Mouse (Mus musculus): ENCODE measurements around the gene Hes5. TPM values are rescaled to one million over a fixed set of nuclear protein-coding genes. Genes with fewer than 3 reads are reported as not detected.

Hes5 gene
- total RNA-seq, 2 experiments from 2014 or later: 0.76 TPM; not detected in 1

DNA sequence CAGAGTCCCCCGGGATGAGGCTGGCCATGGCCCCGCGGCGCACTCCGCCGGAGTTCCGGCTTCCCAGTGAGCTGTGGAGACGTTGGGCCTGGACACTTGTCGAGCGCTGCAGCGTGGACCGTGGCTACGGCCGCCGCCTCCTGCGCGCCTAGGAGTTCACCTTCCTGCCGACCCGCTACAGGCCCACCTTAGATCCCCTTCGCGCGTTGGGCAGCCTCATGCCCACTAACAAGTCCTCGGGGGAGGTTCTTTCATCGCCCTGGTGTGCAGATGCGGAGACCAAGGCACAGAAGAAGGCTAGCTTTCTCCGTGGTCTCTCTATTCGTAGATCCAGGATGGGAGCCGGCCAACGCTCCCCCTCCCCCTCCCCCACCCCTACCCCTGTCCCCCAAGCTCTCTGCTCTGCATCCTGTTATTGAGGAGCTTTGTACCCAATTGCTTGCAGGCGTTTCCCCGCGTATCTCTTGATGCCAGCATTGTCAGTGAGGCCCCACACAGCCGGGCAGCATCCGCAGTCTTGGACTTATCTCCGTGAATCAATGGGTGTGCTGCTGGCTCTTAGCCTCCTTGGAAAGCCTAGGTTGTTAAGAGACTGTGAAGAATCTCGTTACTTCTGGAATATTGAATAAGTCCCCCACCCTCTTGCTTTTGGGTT lies 4.0 kb downstream of the Hes5 start:
- no peak for DNase-seq

DNA sequence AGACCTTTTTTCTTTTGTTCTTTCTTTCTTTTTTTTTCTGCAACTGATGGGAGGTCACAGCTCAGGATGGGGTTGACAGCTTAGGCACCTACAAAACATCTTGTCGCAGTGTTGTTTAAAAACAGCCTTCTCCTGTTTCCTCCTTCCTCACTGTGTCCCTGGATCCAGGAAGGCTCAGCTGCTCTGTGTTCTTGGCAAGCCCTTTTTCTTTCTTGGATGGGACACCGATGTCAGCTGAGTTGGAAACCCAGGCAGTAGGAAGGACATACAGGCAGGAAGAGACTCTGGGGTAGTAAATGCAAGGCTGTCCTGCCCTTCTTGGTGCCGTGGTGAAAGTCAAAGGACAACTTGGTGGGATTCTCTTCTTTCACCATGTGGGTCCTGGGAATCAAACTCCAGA lies 5.1 kb downstream of the Hes5 start:
- no peak for DNase-seq

DNA sequence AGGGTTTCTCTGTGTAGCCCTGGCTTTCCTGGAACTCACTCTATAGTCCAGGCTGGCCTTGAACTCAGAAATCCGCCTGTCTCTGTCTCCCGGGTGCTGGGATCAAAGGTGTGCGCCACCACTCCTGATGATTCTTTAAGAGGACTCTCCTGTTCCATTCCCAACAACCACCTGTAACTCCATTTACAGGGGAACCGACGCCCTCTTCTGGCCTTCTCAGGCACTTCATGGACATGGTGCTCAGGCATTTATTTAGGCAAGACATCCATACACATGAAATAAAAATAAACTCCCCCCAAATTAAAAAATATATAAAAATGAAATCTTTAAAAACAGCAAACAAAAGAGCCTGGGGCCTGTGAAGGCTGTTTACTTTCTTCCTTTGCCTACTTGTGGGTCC lies 6.5 kb downstream of the Hes5 start:
- DNase-seq: peak; percentile 61

DNA sequence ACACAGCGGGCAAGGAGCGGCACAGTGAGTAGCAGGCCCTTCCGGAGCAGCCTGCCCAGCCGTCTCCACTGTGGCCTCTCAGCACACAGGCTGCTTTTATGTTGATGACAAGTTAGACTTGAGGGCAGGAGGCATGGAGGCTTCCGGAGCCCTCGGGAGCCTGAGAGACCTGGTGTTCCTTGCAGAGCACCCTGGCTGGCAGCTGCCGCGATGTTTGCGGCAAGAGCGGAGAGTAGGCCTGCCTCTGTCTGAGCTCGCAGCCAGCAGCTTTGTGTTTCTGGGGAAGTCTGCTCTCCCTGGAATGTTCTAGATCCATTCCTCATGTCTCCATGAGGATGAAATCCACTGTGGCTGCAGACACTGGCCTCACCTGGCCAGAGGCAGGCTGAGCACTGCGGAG lies 11.8 kb downstream of the Hes5 start:
- no peak for DNase-seq

DNA sequence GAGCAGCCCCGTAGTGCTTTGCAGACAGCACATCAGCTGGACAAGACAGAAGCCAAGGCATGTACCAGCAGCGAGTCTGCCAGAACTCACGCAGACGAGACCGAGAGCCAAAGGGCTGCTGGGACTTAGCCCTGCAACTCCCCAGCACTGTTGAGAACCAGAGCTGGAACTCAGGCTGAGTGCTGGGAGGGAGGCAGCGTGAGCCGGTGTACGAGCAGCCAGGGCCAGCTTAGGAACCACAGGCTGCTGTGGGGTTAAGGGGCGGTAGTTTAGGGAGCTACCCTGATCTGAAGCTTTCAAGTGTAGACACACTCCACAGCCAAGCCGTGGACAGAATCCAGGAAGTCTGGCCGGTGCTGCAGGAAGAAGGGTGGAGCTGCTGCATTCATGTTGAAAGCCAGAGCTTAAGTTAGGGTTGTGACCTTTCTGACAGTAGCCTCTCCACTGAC lies 13.5 kb downstream of the Hes5 start:
- DNase-seq: no peak

DNA sequence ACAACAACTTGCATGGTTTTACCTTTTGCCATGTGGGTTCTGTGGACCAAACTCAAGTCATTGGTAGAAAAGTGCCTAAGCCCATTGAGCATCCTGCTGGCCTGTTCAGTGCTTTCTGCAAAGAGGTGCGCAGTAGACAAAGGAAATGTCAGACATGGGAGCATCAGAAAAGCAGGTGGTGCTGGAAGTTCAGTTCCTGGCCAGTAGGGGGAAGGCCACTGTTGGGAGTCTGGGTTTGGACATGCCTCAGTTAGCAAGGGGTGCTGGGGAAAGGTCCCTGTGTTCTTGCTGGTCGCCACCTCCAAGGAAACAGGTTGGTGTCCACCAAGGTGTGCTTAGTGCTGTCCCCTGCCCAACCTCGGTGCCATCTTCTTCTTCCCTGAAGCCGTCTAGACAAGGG lies 19.4 kb downstream of the Hes5 start:
- DNase-seq: no peak

DNA sequence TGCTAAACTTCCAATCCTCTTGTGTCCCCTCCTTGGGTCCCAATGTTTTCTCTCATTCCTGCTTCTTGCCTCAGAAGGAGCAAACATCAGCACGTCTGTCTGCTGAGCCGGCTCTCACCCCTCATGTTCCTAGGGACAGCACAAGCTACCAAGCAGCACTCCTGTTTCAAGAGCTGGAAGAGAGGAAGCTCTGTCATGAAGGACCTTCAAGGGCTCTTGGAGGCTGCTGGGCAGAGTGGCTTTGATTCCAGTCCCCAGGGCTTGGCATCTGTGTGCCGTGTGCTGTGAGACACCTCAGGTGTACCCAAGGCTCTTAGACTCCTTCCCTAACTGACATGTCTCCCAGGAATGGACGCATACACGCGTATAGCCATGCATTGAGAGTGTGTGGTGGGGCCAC lies 20.4 kb downstream of the Hes5 start:
- DNase-seq: no peak

DNA sequence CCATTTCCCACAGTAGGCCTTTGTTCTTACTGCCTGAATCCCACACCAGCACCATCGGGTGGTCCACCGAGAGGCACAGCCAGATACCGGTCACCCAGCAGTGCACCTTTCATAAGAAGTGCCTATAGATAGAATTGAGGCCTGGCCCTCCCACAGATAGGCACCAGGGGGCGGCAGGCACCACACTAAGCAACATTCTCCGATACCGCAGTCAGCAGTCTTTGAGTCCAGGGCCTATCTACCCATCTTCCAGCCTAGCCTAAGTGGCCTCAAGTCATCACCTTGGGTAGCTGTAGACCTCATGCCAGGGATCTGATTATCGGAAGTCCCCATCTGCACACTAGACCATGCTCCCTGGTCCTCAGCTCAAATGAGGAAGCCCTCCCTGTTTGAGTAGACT lies 20.8 kb downstream of the Hes5 start:
- peak; percentile 72 for DNase-seq

DNA sequence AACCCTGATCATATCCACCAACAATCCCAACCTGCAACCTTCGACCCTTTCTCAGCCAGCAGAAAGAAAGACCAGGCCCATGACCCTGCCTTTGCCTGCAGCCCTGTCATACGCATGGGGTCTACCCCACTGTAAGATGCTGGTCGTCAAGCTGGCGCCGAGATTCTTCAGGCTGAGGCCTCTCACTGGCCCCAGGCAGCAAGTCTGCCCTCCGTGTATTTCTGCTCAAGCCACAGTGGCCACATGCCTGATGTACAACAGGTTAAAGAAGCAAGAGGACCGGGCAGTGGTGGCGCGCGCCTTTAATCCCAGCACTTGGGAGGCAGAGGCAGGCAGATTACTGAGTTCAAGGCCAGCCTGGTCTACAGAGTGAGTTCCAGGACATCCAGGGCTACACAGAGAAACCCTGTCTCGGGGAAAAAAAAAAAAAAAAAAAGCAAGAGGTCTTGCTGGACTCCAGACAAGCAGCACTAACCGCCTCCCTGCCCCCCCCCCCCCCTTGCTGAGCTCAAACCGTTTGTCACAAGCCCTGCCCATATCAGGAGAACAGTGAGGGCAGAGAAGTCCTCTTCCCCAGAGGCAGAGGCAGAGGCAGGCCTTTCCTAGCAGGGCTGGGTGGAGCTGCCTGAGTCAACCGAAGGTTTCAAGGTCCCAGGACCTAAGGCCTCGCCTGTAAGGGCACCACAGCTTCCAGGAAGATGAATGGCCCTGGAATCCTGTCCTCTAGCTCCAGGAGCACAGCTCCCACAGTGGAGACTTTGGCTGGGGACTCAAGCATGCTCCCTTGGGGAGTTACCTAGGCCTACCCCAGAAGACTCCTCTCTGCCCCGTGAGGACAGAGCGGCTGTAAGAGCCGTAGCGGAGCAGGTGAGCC lies 21.8 kb downstream of the Hes5 start:
- peak; percentile 75 for DNase-seq

DNA sequence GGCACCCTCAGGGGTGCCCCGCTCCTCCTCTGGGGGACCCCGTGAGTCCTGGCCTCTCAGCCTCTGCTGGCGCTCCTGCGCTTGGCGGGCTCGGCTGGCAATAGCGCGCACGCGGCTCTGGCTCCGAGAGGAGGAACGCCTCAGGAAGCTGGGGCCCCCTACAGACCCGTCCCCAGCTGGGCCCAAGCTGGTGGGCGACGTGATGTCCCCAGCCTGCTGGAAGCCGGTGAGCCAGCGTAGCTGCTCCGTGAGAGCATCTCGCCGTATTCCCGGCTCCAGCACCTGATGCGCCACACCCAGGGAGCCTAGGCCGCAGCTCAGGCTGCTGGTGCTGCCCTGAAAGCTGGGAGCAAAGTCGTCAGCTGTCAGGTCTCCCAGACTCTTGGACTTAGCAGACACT lies 23.0 kb downstream of the Hes5 start:
- DNase-seq: no peak

DNA sequence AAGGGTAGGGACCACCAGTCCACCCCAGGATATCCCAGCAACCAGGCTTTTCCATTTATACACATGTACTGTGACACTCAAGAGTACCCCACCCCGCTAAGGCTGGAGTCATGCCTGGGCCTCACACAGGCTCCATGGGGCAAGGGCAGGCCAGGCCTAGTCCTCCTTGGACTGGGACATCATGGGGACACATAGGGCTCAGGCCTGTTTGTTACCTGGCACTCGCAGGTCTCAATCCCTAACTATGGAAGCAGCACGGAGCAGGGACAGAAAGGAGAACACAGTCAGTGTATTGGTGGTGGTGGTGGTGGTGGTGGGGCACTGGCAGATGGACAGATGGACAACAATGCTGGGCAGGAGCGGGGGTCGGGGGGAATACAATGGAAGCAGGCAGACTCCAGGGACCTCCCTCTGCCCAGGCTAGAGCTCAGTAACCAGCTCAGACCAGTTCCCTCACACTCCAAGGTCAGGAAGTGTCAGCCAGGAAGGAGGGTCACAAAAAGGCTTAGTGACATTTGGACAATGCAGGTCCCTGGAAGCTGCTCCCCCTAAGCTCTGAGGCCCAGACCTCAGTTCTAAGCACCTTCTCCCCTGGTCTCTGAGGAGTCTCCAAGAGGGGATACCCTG lies 24.5 kb downstream of the Hes5 start:
- DNase-seq: no peak

DNA sequence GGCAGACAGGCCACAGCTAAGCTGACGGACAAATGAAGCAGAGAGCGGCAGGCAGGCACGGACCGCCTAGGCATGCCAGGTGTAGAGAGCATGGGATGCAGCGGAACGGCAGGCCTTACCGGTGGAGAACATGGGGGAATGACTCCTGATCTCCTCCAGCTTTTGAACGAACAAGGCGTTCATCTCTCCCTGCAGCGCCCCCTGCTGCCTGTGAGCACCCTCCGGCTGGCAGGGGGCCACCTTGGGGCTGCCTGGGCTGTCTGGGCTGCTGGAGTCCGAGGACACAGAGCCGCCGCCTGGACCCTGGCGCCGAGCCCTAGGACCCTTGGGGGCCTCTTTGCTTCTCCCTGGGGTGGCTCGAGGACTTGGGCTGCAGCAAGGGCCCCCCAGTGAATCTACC lies 25.4 kb downstream of the Hes5 start:
- peak; percentile 92 for DNase-seq

DNA sequence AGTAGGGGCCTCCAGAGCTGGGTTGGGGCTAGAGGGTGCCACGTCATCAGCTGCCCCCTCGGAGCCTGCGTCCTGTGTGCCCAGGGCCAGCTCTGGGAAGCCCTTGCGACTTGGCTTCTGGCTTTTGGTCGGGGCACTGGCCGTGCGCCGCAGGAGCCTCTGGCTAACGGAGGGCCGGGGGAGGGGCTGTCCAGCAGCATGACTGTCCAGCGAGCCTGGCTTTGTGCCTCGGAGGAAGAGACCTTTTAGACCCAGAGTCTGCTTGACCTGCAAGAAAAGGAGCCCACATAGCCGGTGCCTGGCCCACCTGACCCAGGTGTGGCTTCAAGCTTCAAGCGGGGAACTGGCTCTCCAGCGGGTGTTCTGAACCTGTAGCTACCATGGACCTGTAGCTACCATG lies 26.0 kb downstream of the Hes5 start:
- no peak for DNase-seq

DNA sequence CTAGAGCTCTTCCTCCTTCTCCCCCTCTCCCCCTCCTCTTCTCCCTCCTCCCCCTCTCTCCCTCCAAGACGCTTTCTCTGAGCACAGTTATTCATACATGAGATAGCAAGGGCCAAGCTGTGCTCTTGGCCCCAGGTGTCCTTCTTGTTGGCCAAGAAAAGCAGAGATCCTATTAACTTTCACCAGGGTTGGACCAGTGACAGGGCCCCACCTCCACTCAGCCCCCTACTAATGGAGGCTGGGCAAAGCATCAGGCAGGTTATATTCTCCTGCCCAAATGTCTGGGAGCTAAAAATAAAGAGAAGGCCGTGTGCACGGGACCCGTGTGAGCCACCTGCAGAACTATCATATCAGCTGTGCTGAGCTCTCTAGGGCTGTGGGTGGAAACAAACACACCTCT lies 34.2 kb downstream of the Hes5 start:
- no peak for DNase-seq

DNA sequence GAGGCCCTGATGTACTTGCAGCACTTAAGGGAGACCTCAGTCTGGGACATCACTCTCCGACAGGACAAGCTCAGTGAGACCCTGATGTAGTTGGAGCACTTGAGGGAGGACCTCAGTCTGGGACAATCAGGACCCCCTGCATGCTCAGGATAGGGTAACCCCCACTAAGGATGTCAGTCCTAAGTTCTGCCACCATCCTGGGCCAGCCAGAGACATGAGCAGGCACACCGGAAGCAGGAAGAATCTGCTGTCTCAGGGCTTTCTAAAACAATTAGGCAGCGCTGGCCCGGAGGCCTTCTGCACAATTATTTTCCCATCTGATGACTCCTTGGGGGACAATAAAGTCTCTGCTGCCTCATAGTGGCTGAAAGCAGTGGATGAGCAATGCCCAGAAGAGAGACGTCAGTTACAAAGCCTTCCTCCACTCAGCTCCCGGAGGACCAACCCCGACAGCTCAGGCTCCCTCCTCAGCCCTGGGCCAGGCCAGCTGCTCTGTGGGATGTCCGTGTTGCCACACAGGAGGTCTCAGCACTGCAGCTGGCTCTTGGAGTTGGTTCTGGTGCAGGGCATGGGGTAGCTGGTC lies 35.9 kb downstream of the Hes5 start:
- no peak for DNase-seq

DNA sequence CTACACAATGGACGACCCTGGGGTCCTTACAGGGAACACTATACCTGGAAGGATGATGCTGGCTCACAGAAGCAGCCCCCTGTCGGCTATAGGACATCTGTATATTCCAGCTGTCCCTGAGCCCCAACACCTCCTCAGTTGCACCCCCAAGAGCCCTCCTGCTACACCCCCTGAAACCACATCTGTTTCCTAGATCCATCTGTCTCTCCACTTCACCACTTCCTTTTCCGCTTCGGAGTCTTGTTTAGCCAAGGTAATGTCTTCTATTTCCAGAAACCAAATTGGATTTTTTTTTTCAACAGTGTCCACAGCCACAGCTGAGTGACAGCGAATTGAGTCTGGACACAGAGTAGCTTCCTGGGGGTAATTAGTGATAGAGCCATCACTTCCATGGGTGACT lies 38.7 kb downstream of the Hes5 start:
- DNase-seq: no peak

DNA sequence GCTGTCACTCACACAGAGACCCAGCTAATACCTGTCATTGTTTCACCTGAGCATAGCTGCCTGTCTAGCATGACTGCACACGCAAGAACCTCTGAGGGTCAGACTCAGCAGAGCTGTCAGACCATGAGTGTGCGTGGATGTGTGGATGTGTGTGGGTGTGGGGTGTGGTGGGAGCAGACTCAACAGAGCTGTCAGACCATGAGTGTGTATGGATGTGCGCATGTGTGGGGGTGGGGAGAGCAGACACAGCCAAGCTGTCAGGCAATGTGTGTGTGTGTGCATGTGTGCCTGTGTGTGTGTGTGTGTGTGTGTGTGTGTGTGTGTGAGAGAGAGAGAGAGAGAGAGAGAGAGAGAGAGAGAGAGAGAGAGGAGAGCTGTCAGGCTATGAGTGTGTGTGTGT lies 44.6 kb downstream of the Hes5 start:
- DNase-seq: no peak

DNA sequence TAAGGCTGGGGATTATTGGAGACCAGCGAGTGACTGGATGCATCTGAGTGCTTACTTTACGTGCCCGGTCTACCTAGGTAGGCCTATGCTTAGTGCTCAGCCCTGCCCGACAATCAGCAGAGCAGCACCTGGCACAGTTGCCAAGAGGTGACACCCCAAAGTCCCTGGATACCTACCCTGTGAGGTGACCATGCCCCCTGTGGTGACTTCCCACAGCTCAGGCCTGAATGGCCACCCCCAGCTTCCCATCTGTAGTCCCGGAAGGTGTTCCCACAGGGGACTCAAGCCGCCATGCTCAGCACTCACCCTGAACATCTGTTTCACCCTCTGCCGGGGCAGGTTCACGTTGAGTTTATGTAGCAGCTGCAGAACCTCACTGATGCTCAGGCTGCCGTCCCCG lies 45.6 kb downstream of the Hes5 start:
- DNase-seq: no peak

DNA sequence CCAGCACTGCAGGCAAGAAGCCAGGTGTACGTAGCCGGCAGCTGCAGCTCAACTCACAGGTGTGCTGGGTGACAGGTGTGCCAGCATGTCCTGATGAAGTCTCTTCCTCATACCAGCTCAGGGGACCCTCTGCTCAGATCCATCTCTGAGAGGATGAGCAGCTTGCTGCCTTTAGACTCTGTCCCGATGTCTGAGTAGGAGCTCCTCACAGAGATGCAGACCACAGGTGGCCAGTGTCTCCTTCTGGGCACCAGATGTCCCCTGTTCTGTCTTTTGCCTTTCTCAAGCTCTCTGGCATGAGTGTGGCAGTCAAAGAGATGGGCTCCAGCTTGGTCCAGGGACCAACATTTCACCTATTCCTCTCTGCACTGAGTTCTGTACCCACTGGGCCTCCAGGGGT lies 46.9 kb downstream of the Hes5 start:
- no peak for DNase-seq

DNA sequence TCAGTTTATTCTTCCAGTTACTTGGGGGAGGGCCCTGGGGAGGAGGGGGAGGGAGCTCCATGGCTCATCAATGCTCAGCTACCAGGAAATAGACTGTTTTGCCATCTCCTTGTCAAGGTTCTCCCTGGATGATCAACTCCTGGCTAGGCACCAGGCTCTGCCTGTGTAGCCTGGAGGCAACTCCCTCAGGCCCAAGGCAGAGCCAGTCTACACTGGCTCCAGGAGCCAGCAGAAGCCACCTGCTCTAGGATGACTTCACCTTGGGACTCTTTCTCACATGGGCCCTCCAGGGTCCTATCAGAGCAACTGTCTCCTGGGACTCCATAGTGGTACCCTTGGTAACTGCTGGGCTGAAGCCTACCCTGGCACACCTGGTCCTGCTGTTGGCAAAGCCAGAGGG lies 47.4 kb downstream of the Hes5 start:
- no peak for DNase-seq

DNA sequence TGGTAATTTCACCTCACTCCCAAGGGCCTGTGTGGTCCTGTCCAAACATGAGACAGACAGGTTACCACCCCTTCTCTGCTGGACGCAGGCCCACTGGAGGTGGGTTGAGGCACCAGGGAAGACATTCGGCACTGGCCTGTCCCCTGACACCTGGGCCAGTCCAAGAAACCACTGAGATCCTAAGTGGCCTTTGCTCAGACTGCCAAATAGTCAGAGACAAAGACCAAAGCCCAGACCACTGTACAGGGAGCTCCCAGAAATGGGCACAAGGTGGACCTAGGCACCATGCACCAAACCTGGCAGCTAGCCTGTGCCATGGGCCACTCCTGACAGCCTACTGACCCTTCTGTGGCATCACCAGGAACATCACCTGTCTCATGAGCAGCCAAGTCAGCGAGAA lies 48.5 kb downstream of the Hes5 start:
- DNase-seq: no peak

DNA sequence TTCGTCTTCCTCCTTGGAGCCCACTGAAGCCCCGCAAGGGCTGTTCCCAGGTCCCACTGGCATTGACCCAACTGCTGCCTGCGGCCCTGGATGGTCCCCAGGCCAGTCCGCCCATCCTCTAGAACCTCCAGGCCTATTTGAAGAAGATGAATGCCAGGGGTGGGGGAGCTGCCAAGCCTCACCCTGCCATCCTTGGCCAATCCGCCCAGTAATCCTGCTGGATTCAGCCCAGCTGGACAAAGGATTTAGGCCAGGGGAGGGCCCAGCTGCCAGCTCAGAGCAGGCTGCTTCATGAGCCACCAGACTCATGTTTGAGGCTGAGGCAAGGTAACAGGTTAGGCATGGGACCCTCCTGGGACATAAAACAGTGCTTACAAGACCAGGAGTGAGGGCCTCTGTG lies 50.1 kb downstream of the Hes5 start:
- peak; percentile 63 for DNase-seq
